Mouse (Mus musculus) cortical plate, adult 2 months (tissue): ENCODE measurements around the gene Ndufa1.

Experiments
- CTCF ChIP-seq: fragments of 200-500 bp; IDR thresholded peaks from 2 replicates; pipeline ENCODE4 v1.5.1; 2011; ENCODE audit warnings: mild to moderate bottlenecking, control low read depth, low read length; ENCODE audit not compliant: insufficient read depth; ENCODE audit errors: extremely low read depth
- POLR2A ChIP-seq: fragments of 200-500 bp; IDR thresholded peaks from 2 replicates; pipeline ENCODE4 v1.6.1; 2011; ENCODE audit warnings: mild to moderate bottlenecking, low read length, control low read depth; ENCODE audit not compliant: insufficient read depth; ENCODE audit errors: extremely low read depth

- TF ChIP-seq POLR2A, result no peak
- TF ChIP-seq CTCF, result no peak
These were observed 7.7 kb upstream of the Ndufa1 start for GRCm38 (mm10) chrX:37198676-37199075.
